Mouse (Mus musculus) embryo, embryonic 9.5 days (tissue): ENCODE measurements around the gene Nlgn3.
A peak's percentile ranks its signal among the peaks of the same experiment; 100 is the strongest.

Source experiments
- DNase-seq: peaks from one replicate; pipeline ENCODE4 v3.0.0-alpha.2; 2017; ENCODE audit errors: extremely low spot score

Gene Nlgn3

GRCm38 (mm10) chrX:101299055-101299454 is at the start of gene Nlgn3:
Gene Nlgn3 (plus strand): TSS chrX:101299168.
- no peak for DNase-seq

GRCm38 (mm10) chrX:101253952-101254729 is 44.8 kb upstream of the Nlgn3 start, which contains the start of gene Foxo4:
Gene Foxo4 (plus strand): TSS chrX:101254528.
- peak; percentile 82 for DNase-seq

GRCm38 (mm10) chrX:101254740-101255139 is 44.2 kb upstream of the Nlgn3 start:
- DNase-seq = no peak

GRCm38 (mm10) chrX:101256603-101257002 is 42.4 kb upstream of the Nlgn3 start:
- no peak for DNase-seq

GRCm38 (mm10) chrX:101260441-101261325 is 38.3 kb upstream of the Nlgn3 start:
- DNase-seq = peak; percentile 72

- DNase-seq = no peak
Observed at GRCm38 (mm10) chrX:101263892-101264291, 35.1 kb upstream of the Nlgn3 start, which contains the start of gene Gm614. Gene Gm614 (minus strand): TSS chrX:101263992.

GRCm38 (mm10) chrX:101266631-101267030 is 32.3 kb upstream of the Nlgn3 start:
- no peak for DNase-seq

GRCm38 (mm10) chrX:101268025-101268754 is 30.8 kb upstream of the Nlgn3 start, which contains the start of gene Il2rg:
Gene Il2rg (minus strand): TSS chrX:101268255.
- DNase-seq = no peak

- DNase-seq = no peak
Observed at GRCm38 (mm10) chrX:101268755-101269124, 30.2 kb upstream of the Nlgn3 start, which contains the start of gene Gm20489. Gene Gm20489 (minus strand): TSS chrX:101269023.

- DNase-seq = no peak
Observed at GRCm38 (mm10) chrX:101273410-101273809, 25.6 kb upstream of the Nlgn3 start.

GRCm38 (mm10) chrX:101273875-101274738 is 24.9 kb upstream of the Nlgn3 start, which contains the start of gene Med12:
Gene Med12 (plus strand): TSS chrX:101274030.
- peak; percentile 87 for DNase-seq

GRCm38 (mm10) chrX:101282813-101283212 is 16.2 kb upstream of the Nlgn3 start:
- no peak for DNase-seq

- DNase-seq = no peak
Observed at GRCm38 (mm10) chrX:101285534-101285933, 13.4 kb upstream of the Nlgn3 start.

GRCm38 (mm10) chrX:101285953-101286670 is 12.9 kb upstream of the Nlgn3 start:
- no peak for DNase-seq

- no peak for DNase-seq
Observed at GRCm38 (mm10) chrX:101287543-101287942, 11.4 kb upstream of the Nlgn3 start.

- no peak for DNase-seq
Observed at GRCm38 (mm10) chrX:101288432-101288831, 10.5 kb upstream of the Nlgn3 start.

GRCm38 (mm10) chrX:101289037-101289436 is 9.9 kb upstream of the Nlgn3 start:
- no peak for DNase-seq

- no peak for DNase-seq
Observed at GRCm38 (mm10) chrX:101290111-101290510, 8.9 kb upstream of the Nlgn3 start.

- DNase-seq = peak; percentile 34
Observed at GRCm38 (mm10) chrX:101299473-101300426, 782 bp downstream of the Nlgn3 start.
